Comparison of ENCODE assay signal across 27 mouse cellular contexts in the genomic region with DNA sequence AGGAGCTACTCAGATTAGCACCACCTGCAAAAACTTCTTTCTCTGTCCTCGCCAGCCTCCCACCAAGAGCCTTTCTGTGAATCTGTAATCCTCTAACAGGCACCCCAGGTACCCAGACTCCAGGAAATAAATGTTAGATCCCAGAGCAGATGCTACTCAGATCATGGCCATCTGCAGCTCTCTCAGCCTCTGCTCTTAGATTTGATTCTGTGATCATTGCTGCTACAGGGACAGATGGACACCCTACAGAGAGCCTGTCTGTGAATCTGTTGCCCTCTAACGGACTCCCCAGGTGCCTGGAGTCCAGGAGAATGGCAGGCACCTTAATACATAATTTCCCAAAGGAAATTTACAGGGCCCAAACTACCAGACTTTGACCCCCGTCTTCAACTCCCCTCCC. TPM values are rescaled to one million over a fixed set of nuclear protein-coding genes. Genes with fewer than 3 reads are reported as not detected.
DNase-seq lines count a peak whose midpoint lies in the region; ATAC-seq and TF ChIP-seq lines count a peak whose summit lies in the region.
"Had no signal": no experiment of that assay in that cellular context is flagged by ENCODE, and none has a peak within 500 bp of the region (broad histone marks: within the 10 kb centered on the region; RNA-seq: fewer than 3 reads in every experiment).

No protein-coding gene starts in this region.

- H3K4me3 ChIP-seq in hindbrain, postnatal 0 days (ENCODE audit: low read length) = no peak overlapping the region
- H3K4me3 ChIP-seq in hindbrain, embryonic 11.5 days (ENCODE audit: low read depth, low read length) = no peak overlapping the region
- H3K4me3 ChIP-seq: embryonic facial prominence, embryonic 13.5 days; forebrain, embryonic 15.5 days; hindbrain, embryonic 12.5 days; kidney, embryonic 15.5 days; limb, embryonic 13.5 days; liver, embryonic 13.5 days; lung, embryonic 15.5 days; neural tube, embryonic 13.5 days had no signal

- no peak overlapping the region for H3K9ac ChIP-seq in hindbrain, postnatal 0 days (replicated peaks; ENCODE audit: low read length)
- no peak overlapping the region for H3K9ac ChIP-seq in hindbrain, embryonic 11.5 days (ENCODE audit: low read depth, low read length)
- H3K9ac ChIP-seq: embryonic facial prominence, embryonic 13.5 days; forebrain, embryonic 15.5 days; hindbrain, embryonic 12.5 days; kidney, embryonic 15.5 days; limb, embryonic 13.5 days; liver, embryonic 13.5 days; lung, embryonic 15.5 days; neural tube, embryonic 13.5 days had no signal

- peak; percentile 39 for DNase-seq in hindbrain, postnatal 0 days (ENCODE audit: low spot score)
- no peak for DNase-seq in hindbrain, embryonic 11.5 days (ENCODE audit: low spot score)
- DNase-seq in cerebellum, adult 18-20 months = peak; percentile 87 to 91
- DNase-seq in cerebellum, postnatal 25 days = peak; percentile 86
- peak; percentile 15 to 21 for DNase-seq in layer of hippocampus, postnatal 10 days (ENCODE audit: low spot score in 2 of 2)
- no peak for DNase-seq in left cerebral cortex, postnatal 25 days (ENCODE audit: low spot score in 2 of 2)
- DNase-seq in heart, adult 9 months (ENCODE audit: low spot score in 2 of 2) = no peak
- DNase-seq in adrenal gland, adult (ENCODE audit: inconsistent age in 2 of 2, low spot score in 1 of 2) = no peak
- DNase-seq: adrenal gland, postnatal 14 days; gastrocnemius, postnatal 36 days; liver, embryonic 13.5 days; lung, postnatal 4 days; thymus, postnatal 36 days had no signal

- no peaks in the 10 kb centered on the region for H3K27me3 ChIP-seq in hindbrain, postnatal 0 days (ENCODE audit: insufficient read depth, low read length)
- H3K27me3 ChIP-seq in hindbrain, embryonic 11.5 days (ENCODE audit: control insufficient read depth, insufficient read depth, low read length) = no peaks in the 10 kb centered on the region
- H3K27me3 ChIP-seq: embryonic facial prominence, embryonic 13.5 days; forebrain, embryonic 15.5 days; hindbrain, embryonic 12.5 days; kidney, embryonic 15.5 days; liver, embryonic 13.5 days; lung, embryonic 15.5 days; neural tube, embryonic 13.5 days; Patski had no signal

- H3K4me1 ChIP-seq in hindbrain, postnatal 0 days (ENCODE audit: insufficient read depth, low read length) = no peaks in the 10 kb centered on the region
- H3K4me1 ChIP-seq in hindbrain, embryonic 11.5 days (replicated peaks; ENCODE audit: control insufficient read depth, insufficient read depth, low read length) = no peaks in the 10 kb centered on the region
- H3K4me1 ChIP-seq: embryonic facial prominence, embryonic 13.5 days; forebrain, embryonic 15.5 days; hindbrain, embryonic 12.5 days; kidney, embryonic 15.5 days; limb, embryonic 13.5 days; liver, embryonic 13.5 days; lung, embryonic 15.5 days; neural tube, embryonic 13.5 days had no signal

- TF ChIP-seq CTCF in hindbrain, postnatal 0 days (IDR thresholded peaks at IDR 0.05; ENCODE audit: low read depth) = no peak

- no peaks in the 10 kb centered on the region for H3K9me3 ChIP-seq in hindbrain, postnatal 0 days (ENCODE audit: low read length)
- H3K9me3 ChIP-seq in hindbrain, embryonic 11.5 days (ENCODE audit: control insufficient read depth, low read length) = no peaks in the 10 kb centered on the region
- H3K9me3 ChIP-seq: embryonic facial prominence, embryonic 13.5 days; forebrain, embryonic 15.5 days; hindbrain, embryonic 12.5 days; kidney, embryonic 15.5 days; limb, embryonic 13.5 days; liver, embryonic 13.5 days; lung, embryonic 15.5 days; neural tube, embryonic 13.5 days had no signal

- WGBS in hindbrain, postnatal 0 days = 40% methylated on average over 3 of the region's 3 CpGs
- 48% methylated on average over 3 of the region's 3 CpGs for WGBS in hindbrain, embryonic 11.5 days

- H3K4me2 ChIP-seq in hindbrain, postnatal 0 days (ENCODE audit: low read depth, low read length) = no peak overlapping the region
- H3K4me2 ChIP-seq in hindbrain, embryonic 11.5 days (replicated peaks; ENCODE audit: low read depth, low read length) = no peak overlapping the region
- H3K4me2 ChIP-seq: embryonic facial prominence, embryonic 13.5 days; forebrain, embryonic 15.5 days; hindbrain, embryonic 12.5 days; kidney, embryonic 15.5 days; limb, embryonic 13.5 days; liver, embryonic 13.5 days; lung, embryonic 15.5 days; midbrain, embryonic 11.5 days; neural tube, embryonic 13.5 days had no signal

- 0 out of 2 replicates have a peak, but pooled peaks have one; percentile 56 for ATAC-seq in hindbrain, postnatal 0 days
- ATAC-seq in hindbrain, embryonic 11.5 days (ENCODE audit: low FRiP score) = no peak
- ATAC-seq: CD4-positive, CD25-positive, alpha-beta regulatory T cell, adult 4 months; forebrain, embryonic 15.5 days; Patski had no signal

- H3K36me3 ChIP-seq in hindbrain, postnatal 0 days (ENCODE audit: insufficient read depth, low read length) = no peaks in the 10 kb centered on the region
- no peaks in the 10 kb centered on the region for H3K36me3 ChIP-seq in hindbrain, embryonic 11.5 days (ENCODE audit: control insufficient read depth, insufficient read depth, low read length)
- H3K36me3 ChIP-seq: embryonic facial prominence, embryonic 13.5 days; forebrain, embryonic 15.5 days; hindbrain, embryonic 12.5 days; kidney, embryonic 15.5 days; limb, embryonic 13.5 days; liver, embryonic 13.5 days; lung, embryonic 15.5 days; neural tube, embryonic 13.5 days had no signal

- no peak overlapping the region for H3K27ac ChIP-seq in hindbrain, postnatal 0 days
- no peak overlapping the region for H3K27ac ChIP-seq in hindbrain, embryonic 11.5 days (ENCODE audit: low read depth, low read length)
- H3K27ac ChIP-seq: embryonic facial prominence, embryonic 13.5 days; forebrain, embryonic 15.5 days; hindbrain, embryonic 12.5 days; kidney, embryonic 15.5 days; limb, embryonic 13.5 days; liver, embryonic 13.5 days; lung, embryonic 15.5 days; neural tube, embryonic 13.5 days had no signal

- intact Hi-C loops in left cerebral cortex, postnatal 25 days (cut with DNase I) = loop anchor here (5.0 kb wide), 1 partner anchor 34 kb away; no protein-coding TSS in a partner anchor

RNA-seq across cellular contexts. Expression of a gene that starts 9.1 kb away (rescaled TPM):
- not detected in 2 replicates for total RNA-seq in hindbrain, postnatal 0 days (2014; rRNA removed)
- not detected in 2 replicates for polyA plus RNA-seq in hindbrain, postnatal 0 days (2015; fragmentation: Nextera tagmentation; extraction: Ambion mirVana)
- polyA plus RNA-seq in hindbrain, embryonic 11.5 days (2014; fragmentation: Nextera tagmentation; extraction: Ambion mirVana) = not detected in 2 replicates
- not detected for total RNA-seq in layer of hippocampus, postnatal 10 days (2021)
- not detected for total RNA-seq in left cerebral cortex, postnatal 25 days (2021)
- total RNA-seq: adrenal gland, postnatal 14 days; gastrocnemius, postnatal 36 days; heart, adult 8-10 months had no signal
- polyA plus RNA-seq: CD4-positive, CD25-positive, alpha-beta regulatory T cell, adult 4 months; embryonic facial prominence, embryonic 13.5 days; forebrain, embryonic 15.5 days; heart, embryonic 16.5 days; hindbrain, embryonic 12.5 days; intestine, embryonic 14.5 days; kidney, embryonic 15.5 days; large intestine, adult 2 months; limb, embryonic 13.5 days; liver, embryonic 13.5 days; lung, embryonic 15.5 days; midbrain, embryonic 11.5 days; neural tube, embryonic 13.5 days; Patski had no signal

RNA-seq across cellular contexts. Expression of a gene that starts 29.9 kb away (rescaled TPM):
- total RNA-seq in hindbrain, postnatal 0 days (2014; rRNA removed) = 27.3 and 30.9 TPM in 2 replicates
- 9.7 TPM in 2 replicates for polyA plus RNA-seq in hindbrain, postnatal 0 days (2015; fragmentation: Nextera tagmentation; extraction: Ambion mirVana)
- polyA plus RNA-seq in hindbrain, embryonic 11.5 days (2014; fragmentation: Nextera tagmentation; extraction: Ambion mirVana) = 19.6 and 20.6 TPM in 2 replicates
- 10 to 100 TPM; 21.3 to 21.8 TPM for total RNA-seq in layer of hippocampus, postnatal 10 days (2021)
- total RNA-seq in left cerebral cortex, postnatal 25 days (2021) = 10 to 100 TPM; 18.4 to 19.5 TPM

RNA-seq across cellular contexts. Expression of a gene that starts 40.5 kb away (rescaled TPM):
- 37.7 and 40.7 TPM in 2 replicates for total RNA-seq in hindbrain, postnatal 0 days (2014; rRNA removed)
- 4.2 and 4.7 TPM in 2 replicates for polyA plus RNA-seq in hindbrain, postnatal 0 days (2015; fragmentation: Nextera tagmentation; extraction: Ambion mirVana)
- 3.7 and 4.5 TPM in 2 replicates for polyA plus RNA-seq in hindbrain, embryonic 11.5 days (2014; fragmentation: Nextera tagmentation; extraction: Ambion mirVana)
- 10 to 100 TPM; 38.9 to 41.0 TPM for total RNA-seq in layer of hippocampus, postnatal 10 days (2021)
- total RNA-seq in left cerebral cortex, postnatal 25 days (2021) = 10 to 100 TPM; 52.1 to 58.6 TPM
- polyA plus RNA-seq: Patski had no signal

Comparison
In these comparisons a context has a peak if more than half of its experiments do, and no peak if none do; other contexts are left out.
1. DNase-seq: peak in hindbrain, postnatal 0 days (single experiment), cerebellum, adult 18-20 months (2 of 2), cerebellum, postnatal 25 days (2 of 2) and layer of hippocampus, postnatal 10 days (2 of 2); none in hindbrain, embryonic 11.5 days (single experiment), left cerebral cortex, postnatal 25 days (0 of 2), heart, adult 9 months (0 of 2) and adrenal gland, adult (0 of 2).